7 mouse cellular contexts compared by ENCODE assay signal in the genomic region with DNA sequence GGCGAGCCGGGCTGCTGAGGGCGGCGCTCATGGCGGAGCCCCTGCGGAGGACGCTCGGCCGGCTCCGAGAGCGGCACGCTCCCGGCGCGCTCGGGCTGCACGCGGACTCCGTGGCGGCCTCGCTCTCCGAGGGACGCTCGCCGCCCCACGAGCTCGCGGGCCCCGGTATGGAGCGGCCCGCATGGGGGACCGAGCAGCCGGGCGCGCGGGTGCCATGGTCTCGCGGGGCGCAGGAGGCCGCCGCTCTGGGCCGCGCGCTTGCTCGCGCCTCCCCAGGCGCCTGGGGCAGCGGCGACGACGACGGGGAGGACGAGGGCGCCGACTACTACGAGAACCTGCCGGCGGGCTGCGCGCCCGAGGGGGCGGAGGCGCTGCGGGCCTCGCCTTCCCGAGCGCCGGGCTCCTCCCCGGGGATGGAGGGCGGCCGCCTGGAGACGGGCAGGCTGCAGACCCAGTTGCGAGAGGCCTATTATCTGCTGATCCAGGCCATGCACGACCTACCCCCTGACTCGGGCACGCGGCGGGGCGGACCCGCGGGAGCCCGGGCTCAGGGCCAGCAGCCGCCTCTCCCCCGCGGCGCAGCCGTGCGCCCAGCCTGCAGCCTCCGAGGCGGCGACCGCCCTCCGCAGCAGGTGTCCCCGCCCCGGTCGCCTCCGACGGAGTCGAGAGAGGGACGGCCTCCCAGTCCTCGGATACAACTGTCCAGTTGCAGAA. TPM values are rescaled to one million over a fixed set of nuclear protein-coding genes. Genes with fewer than 3 reads are reported as not detected.
DNase-seq lines count a peak whose midpoint lies in the region; ATAC-seq lines count a peak whose summit lies in the region.

No protein-coding gene starts in this region.

- H3K9ac ChIP-seq in limb, embryonic 12.5 days (replicated peaks), result peak overlapping the region; percentile 85
- H3K9ac ChIP-seq in midbrain, embryonic 13.5 days (replicated peaks), result peak overlapping the region; percentile 70

- peak overlapping the region; percentile 88 for H3K27ac ChIP-seq in limb, embryonic 12.5 days
- peak overlapping the region; percentile 14; the same call in 1 of the 2 replicates for H3K27ac ChIP-seq in midbrain, embryonic 13.5 days

- H3K27me3 ChIP-seq in limb, embryonic 12.5 days, result peaks cover 27% of the 10 kb centered on the region
- peaks cover 46% of the 10 kb centered on the region for H3K27me3 ChIP-seq in midbrain, embryonic 13.5 days

- no peaks in the 10 kb centered on the region for H3K36me3 ChIP-seq in limb, embryonic 12.5 days
- no peaks in the 10 kb centered on the region for H3K36me3 ChIP-seq in midbrain, embryonic 13.5 days

- peak; percentile 87 for DNase-seq in adrenal gland, adult 8-10 months
- DNase-seq in embryo, embryonic 9.5 days (ENCODE audit: extremely low spot score), result peak; percentile 74
- DNase-seq in heart, adult 18-20 months, result peak; percentile 83 to 93
- peak; percentile 96 for DNase-seq in kidney, adult 11 months
- DNase-seq in spleen, postnatal 4 days (ENCODE audit: low spot score in 2 of 2), result peak; percentile 30 to 66

- peak overlapping the region; percentile 79 for H3K4me3 ChIP-seq in limb, embryonic 12.5 days (replicated peaks)
- peak overlapping the region; percentile 65 for H3K4me3 ChIP-seq in midbrain, embryonic 13.5 days (replicated peaks)

- no peaks in the 10 kb centered on the region for H3K9me3 ChIP-seq in limb, embryonic 12.5 days
- H3K9me3 ChIP-seq in midbrain, embryonic 13.5 days, result no peaks in the 10 kb centered on the region

- WGBS in limb, embryonic 12.5 days, result under 1% methylated on average over 101 of the region's 101 CpGs
- WGBS in midbrain, embryonic 13.5 days, result under 1% methylated on average over 66 of the region's 101 CpGs

- H3K4me2 ChIP-seq in limb, embryonic 12.5 days, result peak overlapping the region; percentile 90
- H3K4me2 ChIP-seq in midbrain, embryonic 13.5 days (replicated peaks), result peak overlapping the region; percentile 85

- peak; percentile 44 for ATAC-seq in limb, embryonic 12.5 days (ENCODE audit: insufficient number of reproducible peaks, insufficient read depth, low FRiP score, low TSS enrichment, low read depth)
- peak; percentile 81 for ATAC-seq in midbrain, embryonic 13.5 days

- peaks cover 31% of the 10 kb centered on the region for H3K4me1 ChIP-seq in limb, embryonic 12.5 days (replicated peaks)
- peaks cover 19% of the 10 kb centered on the region for H3K4me1 ChIP-seq in midbrain, embryonic 13.5 days (replicated peaks)

RNA-seq across cellular contexts. Expression of a gene that starts 0.5 kb away (rescaled TPM):
- 1 to 10 TPM; 4.8 to 6.6 (median 5.6) TPM for total RNA-seq in adrenal gland, adult 8-10 months (2022)
- total RNA-seq in heart, adult 18-20 months (2021), result 10 to 100 TPM; 16.2 to 16.7 TPM
- polyA plus RNA-seq in limb, embryonic 12.5 days (2016; fragmentation: Nextera tagmentation; extraction: Ambion mirVana), result 2.5 and 3.3 TPM in 2 replicates
- 0.39 and 0.52 TPM in 2 replicates for polyA plus RNA-seq in midbrain, embryonic 13.5 days (2015; fragmentation: Nextera tagmentation; extraction: Ambion mirVana)

RNA-seq across cellular contexts. Expression of a gene that starts 50.3 kb away (rescaled TPM):
- total RNA-seq in adrenal gland, adult 8-10 months (2022), result 10 to 100 TPM; 17.4 to 25.4 (median 22.4) TPM
- total RNA-seq in heart, adult 18-20 months (2021), result 10 to 100 TPM; 18.0 to 20.6 TPM
- polyA plus RNA-seq in limb, embryonic 12.5 days (2016; fragmentation: Nextera tagmentation; extraction: Ambion mirVana), result 47.4 and 55.2 TPM in 2 replicates
- polyA plus RNA-seq in midbrain, embryonic 13.5 days (2015; fragmentation: Nextera tagmentation; extraction: Ambion mirVana), result 70.0 and 73.0 TPM in 2 replicates

Comparison
In these comparisons a context has a peak if more than half of its experiments do, and no peak if none do; other contexts are left out.
1. Peak in every context shown above with its lines: DNase-seq, ATAC-seq, H3K4me3 ChIP-seq and H3K27ac ChIP-seq.